Mouse (Mus musculus) kidney, postnatal 36 days (tissue): ENCODE data around the gene Atf1.
"Not testable (repeated sequence)": the region's sequence is repeated elsewhere in the genome, so short reads cannot be mapped to it uniquely, and the experiment has no call there.

Experiments used
- DNase-seq, 2 experiments: peaks; one replicate each; pipeline ENCODE4 v3.0.0; 2021 to 2022; ENCODE audit warnings: mixed read lengths in 2 of 2

The Atf1 gene

GRCm38 (mm10) chr15:100260351-100260750 is 32.7 kb downstream of the Atf1 start:
- DNase-seq = not testable (repeated sequence)

GRCm38 (mm10) chr15:100263246-100263905 is 35.8 kb downstream of the Atf1 start:
- DNase-seq = peak in 1 of 2 experiments; percentile 16

- no peak for DNase-seq
Measured at GRCm38 (mm10) chr15:100265586-100266325, 38.1 kb downstream of the Atf1 start.

- no peak for DNase-seq
Measured at GRCm38 (mm10) chr15:100268916-100269315, 41.3 kb downstream of the Atf1 start.

GRCm38 (mm10) chr15:100269776-100270175 is 42.2 kb downstream of the Atf1 start:
- peak; percentile 10 to 32 for DNase-seq

- not testable (repeated sequence) for DNase-seq
Measured at GRCm38 (mm10) chr15:100270609-100271008, 43.0 kb downstream of the Atf1 start.

- no peak for DNase-seq
Measured at GRCm38 (mm10) chr15:100271411-100271810, 43.8 kb downstream of the Atf1 start.

- DNase-seq = peak; percentile 41 to 43
Measured at GRCm38 (mm10) chr15:100273791-100274308, 46.2 kb downstream of the Atf1 start.

- DNase-seq = peak in 1 of 2 experiments; percentile 42
Measured at GRCm38 (mm10) chr15:100274790-100275559, 47.4 kb downstream of the Atf1 start.

GRCm38 (mm10) chr15:100276403-100276802 is 48.8 kb downstream of the Atf1 start:
- DNase-seq = no peak

GRCm38 (mm10) chr15:100277586-100277985 is 50.0 kb downstream of the Atf1 start:
- DNase-seq = no peak

- DNase-seq = no peak
Measured at GRCm38 (mm10) chr15:100280626-100281025, 53.0 kb downstream of the Atf1 start, which contains the start of gene Tmprss12. Tmprss12 (plus strand) TSS chr15:100280837.

GRCm38 (mm10) chr15:100288980-100289379 is 61.4 kb downstream of the Atf1 start:
- DNase-seq = no peak

- DNase-seq = no peak
Measured at GRCm38 (mm10) chr15:100290858-100291257, 63.2 kb downstream of the Atf1 start.

GRCm38 (mm10) chr15:100292326-100292725 is 64.7 kb downstream of the Atf1 start:
- DNase-seq = no peak

- DNase-seq = no peak
Measured at GRCm38 (mm10) chr15:100297856-100298255, 70.2 kb downstream of the Atf1 start.

- DNase-seq = no peak
Measured at GRCm38 (mm10) chr15:100300499-100300898, 72.9 kb downstream of the Atf1 start.

GRCm38 (mm10) chr15:100301556-100301955 is 73.9 kb downstream of the Atf1 start:
- peak; percentile 44 to 54 for DNase-seq

- DNase-seq = no peak
Measured at GRCm38 (mm10) chr15:100303428-100304018, 75.9 kb downstream of the Atf1 start.

GRCm38 (mm10) chr15:100304019-100304991 is 76.7 kb downstream of the Atf1 start, which contains the start of gene Mettl7a1:
Mettl7a1 (plus strand) TSS chr15:100304140.
- peak; percentile 90 to 93 for DNase-seq

- no peak for DNase-seq
Measured at GRCm38 (mm10) chr15:100306201-100306600, 78.6 kb downstream of the Atf1 start.
